Mouse (Mus musculus) CH12.LX (cell line): ENCODE data around the gene Cptp.

Source experiments
- MAZ ChIP-seq: IDR thresholded peaks from 2 replicates; pipeline ENCODE4 v1.6.1; 2012; ENCODE audit warnings: low read depth, mild to moderate bottlenecking, inconsistent platforms, low read length, improper control_type of control experiment, moderate library complexity
- POLR2A ChIP-seq: IDR thresholded peaks from 2 replicates; pipeline ENCODE4 v1.6.1; 2011; ENCODE audit warnings: low read depth, mild to moderate bottlenecking, improper control_type of control experiment, low read length

DNA sequence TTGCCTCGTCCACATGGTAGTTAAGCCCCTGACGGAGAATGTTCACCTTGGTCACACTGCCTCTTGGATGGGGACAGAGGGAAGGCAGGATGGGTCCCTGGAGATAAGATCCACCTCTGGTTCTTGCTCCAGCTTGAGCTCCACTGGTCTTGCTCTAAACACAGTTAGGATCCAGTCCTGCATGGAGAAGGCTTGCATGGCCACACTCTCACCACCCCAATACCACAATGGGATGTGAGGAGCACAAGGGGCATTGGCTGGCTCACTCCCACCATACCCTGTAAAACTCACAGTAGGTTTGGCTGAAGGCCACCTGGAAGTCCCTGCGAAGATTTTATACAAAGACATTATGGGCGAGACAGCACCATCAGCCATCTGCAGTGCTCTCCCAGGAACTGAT lies 39.5 kb upstream of the Cptp start:
- TF ChIP-seq POLR2A (no peak), MAZ (no peak)
